Mouse (Mus musculus) intestine, postnatal 0 days (tissue): ENCODE data around the gene Cnih2. TPM values are rescaled to one million over a fixed set of nuclear protein-coding genes. Genes with fewer than 3 reads are reported as not detected.

Experiments used
- ATAC-seq: fragments of 200-750 bp; cut with Nextera tagmentation; 2 replicates; pipeline ENCODE4 v1.8.0; 2017; ENCODE audit warnings: mild to moderate bottlenecking, moderate TSS enrichment, moderate library complexity
- H3K27ac ChIP-seq: fragments of 300-500 bp; sonication (generic); 2 replicates; pipeline ENCODE4 v1.5.1; 2014; ENCODE audit warnings: mild to moderate bottlenecking, low read depth, low read length, moderate library complexity
- H3K27me3 ChIP-seq: fragments of 300-500 bp; sonication (generic); replicated peaks from 2 replicates; pipeline ENCODE4 v1.6.1; 2014; ENCODE audit warnings: low read length, mixed read lengths; ENCODE audit not compliant: control insufficient read depth, insufficient read depth
- H3K36me3 ChIP-seq: fragments of 300-500 bp; sonication (generic); 2 replicates; pipeline ENCODE4 v1.6.1; 2014; ENCODE audit warnings: mild to moderate bottlenecking, moderate library complexity; ENCODE audit not compliant: control insufficient read depth, insufficient read depth
- H3K4me1 ChIP-seq: fragments of 300-500 bp; sonication (generic); replicated peaks from 2 replicates; pipeline ENCODE4 v1.6.1; 2014; ENCODE audit warnings: antibody characterized with exemption, low read length, mixed read lengths; ENCODE audit not compliant: control insufficient read depth, insufficient read depth
- H3K4me2 ChIP-seq: fragments of 300-500 bp; sonication (generic); replicated peaks from 2 replicates; pipeline ENCODE4 v1.6.1; 2014; ENCODE audit warnings: low read depth, mild to moderate bottlenecking, moderate library complexity
- H3K4me3 ChIP-seq: fragments of 300-500 bp; sonication (generic); 2 replicates; pipeline ENCODE4 v1.5.1; 2014; ENCODE audit warnings: low read depth, low read length
- H3K9ac ChIP-seq: fragments of 300-500 bp; sonication (generic); 2 replicates; pipeline ENCODE4 v1.6.1; 2014; ENCODE audit warnings: mild to moderate bottlenecking, low read depth, low read length
- H3K9me3 ChIP-seq: fragments of 300-500 bp; sonication (generic); 2 replicates; pipeline ENCODE4 v1.6.1; 2016; ENCODE audit warnings: mixed run types; ENCODE audit not compliant: control insufficient read depth
- CTCF ChIP-seq: sonication (generic); IDR thresholded peaks from 2 replicates; pipeline ENCODE4 v1.5.1; 2016; ENCODE audit warnings: low read depth, mild to moderate bottlenecking, control low read depth, antibody characterized with exemption, moderate library complexity
- WGBS: fragments of 180-500 bp; shearing (Covaris S2); extraction: QIAGEN DNeasy Blood & Tissue Kit; methylation state at CpG from one replicate; pipeline ENCODE4 v1.1.7; 2014; 5-methylcytosine and 5-hydroxymethylcytosine counted together
- polyA plus RNA-seq: library from polyadenylated mRNA; unstranded; fragments of >200 nt; fragmentation: Nextera tagmentation; extraction: Ambion mirVana; gene quantifications from 2 replicates; pipeline ENCODE4 v1.2.1, GENCODE M21; 2015

The Cnih2 gene
- polyA plus RNA-seq, 1 experiment from 2014 or later, result 5.6 TPM

- Histone ChIP-seq H3K4me1 (0 out of 2 replicates have a peak, but pooled peaks cover 4% of the 10 kb centered on the region), H3K4me2 (no peak overlapping the region), H3K27me3 (no peaks in the 10 kb centered on the region), H3K27ac (no peak overlapping the region; the same call in 1 of the 2 replicates), H3K36me3 (peaks cover 56% of the 10 kb centered on the region), H3K9me3 (no peaks in the 10 kb centered on the region), H3K4me3 (no peak overlapping the region), H3K9ac (no peak overlapping the region)
- WGBS, result 16% methylated on average over 5 of the region's 5 CpGs
- ATAC-seq, result peak; percentile 40
- peak; percentile 72 for TF ChIP-seq CTCF
Observed at GRCm38 (mm10) chr19:5108271-5108575, 9.9 kb upstream of the Cnih2 start.

GRCm38 (mm10) chr19:5107556-5108270, 9.4 kb upstream of the Cnih2 start:
- Histone ChIP-seq H3K4me1 (0 out of 2 replicates have a peak, but pooled peaks cover 4% of the 10 kb centered on the region), H3K9me3 (no peaks in the 10 kb centered on the region), H3K4me2 (no peak overlapping the region), H3K4me3 (no peak overlapping the region; the same call in 1 of the 2 replicates), H3K27ac (no peak overlapping the region), H3K9ac (no peak overlapping the region), H3K27me3 (no peaks in the 10 kb centered on the region), H3K36me3 (peaks cover 59% of the 10 kb centered on the region)
- TF ChIP-seq CTCF, result no peak
- WGBS, result 62% methylated on average over 18 of the region's 18 CpGs
- ATAC-seq, result peak; percentile 14

- Histone ChIP-seq H3K4me1 (0 out of 2 replicates have a peak, but pooled peaks cover 4% of the 10 kb centered on the region), H3K4me3 (peak within 1 kb of the TSS; percentile 71), H3K4me2 (peak within 1 kb of the TSS; percentile 84), H3K9me3 (no peaks in the 10 kb centered on the region), H3K36me3 (peaks cover 63% of the 10 kb centered on the region), H3K27ac (peak within 1 kb of the TSS; percentile 87), H3K27me3 (no peaks in the 10 kb centered on the region), H3K9ac (peak within 1 kb of the TSS; percentile 72)
- TF ChIP-seq CTCF, result no peak
- ATAC-seq, result peak; percentile 90
- WGBS, result 0% methylated on average over 40 of the region's 46 CpGs
Observed at GRCm38 (mm10) chr19:5106731-5107191, 8.4 kb upstream of the Cnih2 start, which contains the start of gene Rab1b. TSS of gene Rab1b (minus strand) at chr19:5107072.

GRCm38 (mm10) chr19:5106074-5106473, 7.8 kb upstream of the Cnih2 start:
- no peak for ATAC-seq
- H3K27me3 ChIP-seq, result no peaks in the 10 kb centered on the region
- 2% methylated on average over 9 of the region's 9 CpGs for WGBS
- peak overlapping the region; percentile 72 for H3K9ac ChIP-seq
- peak overlapping the region; percentile 87; the same call in 1 of the 2 replicates for H3K27ac ChIP-seq
- no peak for TF ChIP-seq CTCF
- H3K9me3 ChIP-seq, result no peaks in the 10 kb centered on the region
- peaks cover 63% of the 10 kb centered on the region for H3K36me3 ChIP-seq
- peak overlapping the region; percentile 71 for H3K4me3 ChIP-seq
- H3K4me1 ChIP-seq, result 0 out of 2 replicates have a peak, but pooled peaks cover 4% of the 10 kb centered on the region
- H3K4me2 ChIP-seq, result peak overlapping the region; percentile 84

GRCm38 (mm10) chr19:5097521-5098362, 579 bp downstream of the Cnih2 start:
- H3K27ac ChIP-seq, result no peak overlapping the region
- WGBS, result 6% methylated on average over 23 of the region's 31 CpGs
- no peak for ATAC-seq

More at GRCm38 (mm10) chr19:5097521-5098362, 579 bp downstream of the Cnih2 start:
- Histone ChIP-seq H3K9ac (peak overlapping the region; percentile 57), H3K4me2 (peak overlapping the region; percentile 89), H3K36me3 (peaks cover 46% of the 10 kb centered on the region), H3K9me3 (no peaks in the 10 kb centered on the region), H3K4me3 (peak overlapping the region; percentile 38), H3K4me1 (peaks cover 9% of the 10 kb centered on the region), H3K27me3 (0 out of 2 replicates have a peak, but pooled peaks cover 3% of the 10 kb centered on the region)
- no peak for TF ChIP-seq CTCF
